Mouse (Mus musculus) frontal cortex, adult (tissue): ENCODE results near the gene Taar8a.
"Not testable (repeated sequence)": the region's sequence is repeated elsewhere in the genome, so short reads cannot be mapped to it uniquely, and the experiment has no call there.

ENCODE experiments used
- ATAC-seq: cut with Nextera tagmentation; 2 replicates; pipeline ENCODE4 v1.9.2; 2017; ENCODE audit warnings: mild to moderate bottlenecking, moderate library complexity, mixed read lengths; ENCODE audit not compliant: low TSS enrichment

Taar8a gene

DNA sequence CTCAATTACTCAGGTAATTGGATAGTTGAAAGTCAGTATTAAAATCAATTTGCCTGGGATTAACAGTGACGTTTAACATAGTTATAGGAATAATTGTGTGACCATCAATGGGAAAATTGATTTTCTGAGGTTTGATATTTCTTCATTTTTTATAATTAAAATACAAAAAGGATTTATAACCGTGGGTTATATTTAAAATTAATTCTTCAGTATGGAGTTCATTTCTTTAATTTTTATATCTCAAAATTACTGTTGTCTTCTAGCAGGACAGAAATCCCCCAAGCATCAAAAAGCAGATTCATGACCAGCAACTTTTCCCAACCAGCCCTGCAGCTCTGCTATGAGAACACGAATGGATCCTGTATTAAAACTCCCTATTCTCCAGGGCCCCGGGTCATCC is at the start of gene Taar8a:
Gene Taar8a, plus strand, starts transcription at position 301 of the 400 bp plus-strand sequence.
- not testable (repeated sequence) for ATAC-seq

DNA sequence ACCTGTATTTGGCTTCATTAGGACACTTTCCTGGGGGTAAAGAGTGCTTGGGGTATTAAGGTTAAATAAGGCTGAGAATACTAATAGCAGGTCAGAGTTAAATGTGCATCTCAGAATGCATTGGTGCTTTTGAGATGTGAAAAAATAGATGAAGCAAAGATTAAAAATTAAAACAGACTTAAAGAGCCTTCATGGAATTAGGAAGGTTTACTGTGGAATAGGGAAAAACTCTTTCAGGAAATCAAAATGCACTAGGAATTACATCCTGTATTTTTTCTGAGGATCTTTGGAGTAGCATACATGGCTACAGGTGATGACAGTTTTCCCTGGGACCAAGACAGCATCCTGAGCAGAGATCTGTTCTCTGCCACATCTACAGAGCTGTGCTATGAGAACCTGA is 49.4 kb upstream of the Taar8a start, which contains the start of gene Taar7d:
Gene Taar7d, plus strand, starts transcription at position 301 of the 400 bp plus-strand sequence.
- no peak for ATAC-seq

DNA sequence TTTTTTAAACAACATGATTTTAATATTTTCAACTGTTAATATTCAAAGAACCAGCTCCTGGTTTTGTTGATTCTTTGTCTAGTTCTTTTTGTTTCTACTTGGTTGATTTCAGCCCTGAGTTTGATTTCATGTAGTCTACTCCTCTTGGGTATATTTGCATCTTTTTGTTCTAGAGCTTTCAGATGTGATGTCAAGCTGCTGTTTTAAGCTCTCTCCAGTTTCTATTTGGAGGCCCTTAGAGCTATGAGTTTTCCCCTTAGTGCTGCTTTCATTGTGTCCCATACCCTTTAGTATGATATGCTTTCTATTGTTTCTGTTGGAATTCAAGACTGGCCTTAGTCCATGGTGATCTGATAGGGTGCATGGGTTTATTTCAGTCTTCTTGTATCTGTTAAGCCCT is 45.0 kb upstream of the Taar8a start:
- no peak for ATAC-seq

DNA sequence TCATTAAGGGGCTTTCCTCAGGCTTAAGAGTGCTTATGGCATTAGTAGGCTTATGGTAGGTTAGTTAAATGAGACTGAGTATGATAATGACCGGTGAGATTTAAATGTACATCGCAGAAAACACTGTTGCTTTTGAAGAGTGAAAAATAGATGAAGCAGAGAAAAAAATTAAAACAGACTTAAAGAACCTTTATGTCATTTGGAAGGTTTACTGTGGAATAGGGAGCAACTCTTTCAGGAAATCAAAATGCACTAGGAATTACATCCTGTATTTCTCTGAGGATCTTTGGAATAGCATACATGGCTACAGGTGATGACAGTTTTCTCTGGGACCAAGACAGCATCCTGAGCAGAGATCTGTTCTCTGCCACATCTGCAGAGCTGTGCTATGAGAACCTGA is 39.0 kb upstream of the Taar8a start, which contains the start of gene Taar7e:
Gene Taar7e, plus strand, starts transcription at position 301 of the 400 bp plus-strand sequence.
- ATAC-seq: no peak

DNA sequence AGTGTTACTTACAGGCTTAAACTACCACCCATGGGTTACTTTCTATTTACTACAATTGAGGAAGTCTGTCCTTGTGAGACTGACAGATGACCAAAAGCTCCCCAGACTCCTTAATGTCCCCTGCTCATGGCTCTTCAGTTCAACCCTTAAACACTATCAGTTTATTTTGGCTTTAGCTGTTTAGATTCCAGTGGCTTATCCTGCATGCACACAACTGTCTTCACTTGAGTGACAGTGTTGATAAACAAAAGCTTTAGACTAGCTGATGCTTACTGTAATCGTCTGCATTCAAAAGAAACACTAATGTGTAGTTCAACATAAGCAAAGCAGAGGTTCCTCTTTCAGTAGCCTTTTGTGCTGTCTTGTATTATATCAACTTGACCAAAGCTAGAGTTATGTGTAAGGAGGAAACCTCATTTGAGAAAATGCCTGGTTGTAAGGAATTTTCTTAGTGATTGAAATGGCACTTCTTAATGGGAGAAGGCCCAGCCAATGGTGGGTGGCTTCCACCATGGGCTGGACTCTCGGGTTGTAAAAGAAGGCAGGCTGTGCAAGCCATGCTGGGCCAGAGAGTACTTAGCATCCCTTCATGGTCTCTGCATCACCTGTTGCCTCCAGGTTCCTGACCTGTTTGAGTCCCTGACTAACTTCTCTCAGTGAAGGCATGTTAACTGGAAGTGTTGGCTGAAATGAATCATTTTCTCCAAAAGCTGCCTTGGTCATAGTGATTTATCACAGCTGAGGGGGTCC is 36.0 kb upstream of the Taar8a start:
- no peak for ATAC-seq

DNA sequence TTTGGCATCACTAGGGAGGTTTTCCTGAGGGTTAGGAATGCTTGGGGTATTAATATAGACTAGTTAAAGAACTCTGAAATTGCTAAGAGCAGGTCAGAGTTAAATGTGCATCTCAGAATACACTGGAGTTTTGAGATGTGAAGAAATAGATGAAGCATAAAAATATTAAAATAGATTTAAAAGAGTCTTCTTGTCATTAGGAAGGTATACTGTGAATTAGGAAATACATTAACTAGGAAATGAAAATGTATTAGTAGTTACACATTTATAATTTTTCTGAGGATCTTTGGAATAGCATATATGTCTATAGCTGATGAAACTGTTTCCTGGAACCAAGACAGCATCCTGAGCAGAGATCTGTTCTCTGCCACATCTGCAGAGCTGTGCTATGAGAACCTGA is 27.1 kb upstream of the Taar8a start, which contains the start of gene Taar7f:
Gene Taar7f, plus strand, starts transcription at position 301 of the 400 bp plus-strand sequence.
- ATAC-seq: no peak

DNA sequence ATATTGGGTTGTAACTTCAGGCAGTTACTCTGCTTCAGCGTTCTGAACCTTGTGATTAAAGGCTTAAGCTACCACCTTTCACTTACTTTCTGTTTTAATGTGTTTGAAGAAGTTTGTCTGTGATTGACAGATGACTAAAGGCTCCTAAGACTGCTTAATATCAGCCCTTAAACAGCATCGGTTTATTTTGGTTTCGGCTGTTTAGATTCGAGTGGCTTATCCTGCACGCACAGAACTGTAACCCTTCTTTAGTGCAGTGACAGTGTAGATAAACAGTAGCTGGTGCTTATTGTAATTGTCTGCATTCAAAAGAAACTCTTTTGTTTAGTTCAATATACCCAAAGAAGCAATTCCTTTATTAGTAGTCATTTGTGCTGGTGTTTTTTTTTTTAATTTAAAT is 24.3 kb upstream of the Taar8a start:
- ATAC-seq: no peak

DNA sequence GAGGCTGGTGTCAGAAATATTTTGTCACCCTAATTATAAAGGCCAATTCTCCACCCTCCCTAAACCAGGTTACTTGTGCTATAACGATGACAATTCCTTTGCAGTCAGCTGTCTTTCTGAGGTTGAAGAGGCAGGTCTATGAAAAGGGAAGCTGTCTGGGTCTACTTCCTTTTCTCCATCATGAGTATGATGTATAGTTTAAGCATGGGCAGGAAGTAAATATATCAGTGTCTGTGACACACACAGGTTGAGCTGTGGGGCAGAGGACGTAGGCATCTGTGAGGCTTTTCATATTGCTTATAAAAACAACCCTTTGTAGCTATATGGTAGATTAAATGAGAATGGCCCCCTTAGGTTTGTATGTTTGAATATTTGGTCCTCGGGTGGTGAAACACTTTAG is 17.3 kb upstream of the Taar8a start:
- ATAC-seq: no peak

DNA sequence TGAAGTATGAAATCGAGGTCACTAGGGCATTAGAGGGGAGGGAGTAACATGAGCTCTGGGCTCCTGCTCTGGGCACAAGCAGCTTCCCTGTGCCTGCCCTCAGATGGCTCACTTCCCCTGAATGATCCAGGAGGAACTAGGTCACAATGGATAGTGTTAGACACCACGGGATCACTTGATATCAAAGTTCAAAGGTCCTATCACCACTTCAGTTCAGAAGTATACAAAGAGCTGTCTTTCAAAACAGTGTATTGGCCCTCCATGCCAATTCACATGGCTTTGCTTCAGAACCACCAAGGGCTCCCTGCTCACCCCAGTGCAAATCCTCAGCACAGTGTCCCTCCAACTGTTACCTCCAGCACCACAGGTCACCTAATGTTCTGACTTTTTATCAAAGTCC is 1.5 kb upstream of the Taar8a start:
- ATAC-seq: not testable (repeated sequence)

DNA sequence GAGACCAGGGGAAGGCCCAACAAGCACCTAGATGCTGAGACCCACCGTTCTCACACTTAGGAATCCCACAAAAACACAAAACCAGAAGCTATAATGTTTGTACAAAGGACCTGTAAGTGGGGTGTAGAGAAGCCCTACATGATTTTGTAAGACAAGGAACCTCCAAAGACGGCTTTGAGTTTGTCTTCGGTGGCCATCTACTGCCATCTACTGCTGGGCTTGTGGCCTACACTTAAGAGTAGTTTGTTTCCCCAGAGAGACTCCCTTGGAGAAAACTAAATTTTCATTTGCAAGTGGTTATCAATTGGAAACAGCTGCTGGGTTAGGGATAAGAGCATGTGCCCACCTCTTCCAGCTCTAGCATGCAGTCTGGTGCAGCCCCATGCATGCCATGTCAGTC is 3.9 kb downstream of the Taar8a start:
- peak; percentile 95 for ATAC-seq

DNA sequence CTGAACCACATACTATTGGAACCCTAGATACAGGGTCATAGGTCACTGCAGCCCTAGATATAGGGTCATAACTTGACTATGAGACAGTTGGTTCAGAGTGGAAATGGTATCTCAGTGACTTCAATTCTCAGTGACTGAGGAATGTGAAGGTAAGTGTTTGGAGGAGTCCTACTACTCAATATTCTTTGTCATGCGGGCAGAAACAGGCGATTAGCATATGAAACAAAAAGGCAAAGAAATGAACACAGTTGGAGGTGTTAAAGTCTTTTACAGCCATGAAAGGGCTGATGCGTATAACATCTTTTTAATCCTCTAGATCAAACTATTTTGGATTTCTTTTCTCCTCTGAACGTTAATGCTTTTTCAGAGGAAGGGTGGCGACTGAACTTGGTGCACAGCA is 9.6 kb downstream of the Taar8a start:
- ATAC-seq: no peak

DNA sequence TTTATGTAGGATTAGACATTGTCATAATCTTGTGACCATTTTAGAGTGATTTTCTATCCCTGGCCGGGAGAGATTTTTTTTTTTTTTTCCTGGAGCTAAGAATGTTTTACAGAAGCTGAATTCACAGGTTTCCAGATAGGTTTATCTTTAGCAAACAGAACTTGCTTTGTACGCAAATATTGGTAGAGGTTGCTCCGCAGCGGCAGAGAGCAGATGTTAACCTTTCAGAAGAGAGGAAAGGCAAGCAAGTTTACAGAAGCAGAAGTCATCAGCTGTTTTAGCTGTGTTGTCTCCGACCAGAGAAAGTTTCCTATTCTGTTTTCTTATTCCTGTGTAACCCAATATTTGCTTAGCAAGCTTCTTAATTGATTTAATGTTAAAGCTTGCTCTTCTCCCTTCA is 10.3 kb downstream of the Taar8a start:
- ATAC-seq: no peak

DNA sequence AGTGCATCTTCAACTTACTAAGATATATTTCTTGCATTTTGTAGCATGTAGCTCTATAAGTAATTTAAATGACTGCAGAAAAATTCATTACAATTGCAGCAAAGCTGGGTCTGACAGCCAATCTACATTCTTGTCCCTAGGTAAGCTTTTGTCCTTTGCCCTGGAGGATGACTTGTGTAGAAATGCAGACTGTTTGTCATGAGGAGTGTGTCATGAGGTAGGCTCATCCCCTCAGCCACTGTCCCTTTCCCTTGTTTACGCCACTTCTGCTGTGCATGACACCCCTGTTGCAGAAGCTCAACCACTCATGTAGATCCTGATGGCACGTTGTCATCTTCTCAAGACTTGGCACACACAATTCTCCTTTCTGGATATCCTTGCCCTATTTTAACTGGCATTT is 10.9 kb downstream of the Taar8a start:
- no peak for ATAC-seq

DNA sequence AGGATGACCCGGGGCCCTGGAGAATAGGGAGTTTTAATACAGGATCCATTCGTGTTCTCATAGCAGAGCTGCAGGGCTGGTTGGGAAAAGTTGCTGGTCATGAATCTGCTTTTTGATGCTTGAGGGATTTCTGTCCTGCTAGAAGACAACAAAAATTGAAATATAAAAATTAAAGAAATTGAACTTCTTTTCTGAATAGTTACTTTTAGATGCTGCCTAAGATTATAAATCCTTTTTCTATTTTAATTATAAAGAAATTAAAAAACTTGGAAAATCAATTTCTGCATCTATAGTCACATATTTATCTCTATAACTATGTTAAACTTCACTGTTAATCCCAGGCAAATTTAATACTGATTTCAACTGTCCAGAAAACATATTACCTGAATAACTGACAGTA is 15.9 kb downstream of the Taar8a start, which contains the start of gene Taar8b:
Gene Taar8b, minus strand, starts transcription at position 101 of the 400 bp plus-strand sequence.
- no peak for ATAC-seq

DNA sequence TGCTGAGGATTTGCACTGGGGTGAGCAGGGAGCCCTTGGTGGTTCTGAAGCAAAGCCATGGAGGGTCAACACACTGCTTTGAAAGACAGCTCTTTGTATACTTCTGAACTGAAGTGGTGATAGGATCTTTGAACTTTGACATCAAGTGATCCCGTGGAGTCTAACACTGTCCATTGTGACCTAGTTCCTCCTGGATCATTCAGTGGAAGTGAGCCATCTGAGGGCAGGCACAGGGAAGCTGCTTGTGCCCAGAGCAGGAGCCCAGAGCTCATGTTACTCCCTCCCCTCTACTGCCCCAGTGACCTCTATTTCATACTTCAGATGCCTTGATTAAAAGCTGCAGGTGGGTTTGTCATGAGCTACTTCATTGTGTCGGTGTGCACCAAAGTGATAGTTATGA is 20.7 kb downstream of the Taar8a start:
- not testable (repeated sequence) for ATAC-seq

DNA sequence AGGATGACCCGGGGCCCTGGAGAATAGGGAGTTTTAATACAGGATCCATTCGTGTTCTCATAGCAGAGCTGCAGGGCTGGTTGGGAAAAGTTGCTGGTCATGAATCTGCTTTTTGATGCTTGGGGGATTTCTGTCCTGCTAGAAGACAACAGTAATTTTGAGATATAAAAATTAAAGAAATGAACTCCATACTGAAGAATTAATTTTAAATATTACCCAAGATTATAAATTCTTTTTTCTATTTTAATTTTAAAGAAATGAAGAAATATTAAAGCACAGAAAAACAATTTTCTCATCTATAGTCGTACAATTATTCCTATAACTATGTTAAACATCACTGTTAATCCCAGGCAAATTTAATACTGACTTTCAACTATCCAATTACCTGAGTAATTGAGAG is 25.5 kb downstream of the Taar8a start, which contains the start of gene Taar8c:
Gene Taar8c, minus strand, starts transcription at position 101 of the 400 bp plus-strand sequence.
- ATAC-seq: not testable (repeated sequence)

DNA sequence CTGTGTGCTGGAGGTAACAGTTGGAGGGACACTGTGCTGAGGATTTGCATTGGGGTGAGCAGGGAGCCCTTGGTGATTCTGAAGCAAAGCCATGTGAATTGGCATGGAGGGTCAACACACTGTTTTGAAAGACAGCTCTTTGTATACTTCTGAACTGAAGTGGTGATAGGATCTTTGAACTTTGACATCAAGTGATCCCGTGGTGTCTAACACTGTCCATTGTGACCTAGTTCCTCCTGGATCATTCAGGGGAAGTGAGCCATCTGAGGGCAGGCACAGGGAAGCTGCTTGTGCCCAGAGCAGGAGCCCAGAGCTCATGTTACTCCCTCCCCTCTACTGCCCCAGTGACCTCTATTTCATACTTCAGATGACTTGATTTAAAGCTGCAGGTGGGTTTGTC is 27.0 kb downstream of the Taar8a start:
- not testable (repeated sequence) for ATAC-seq

DNA sequence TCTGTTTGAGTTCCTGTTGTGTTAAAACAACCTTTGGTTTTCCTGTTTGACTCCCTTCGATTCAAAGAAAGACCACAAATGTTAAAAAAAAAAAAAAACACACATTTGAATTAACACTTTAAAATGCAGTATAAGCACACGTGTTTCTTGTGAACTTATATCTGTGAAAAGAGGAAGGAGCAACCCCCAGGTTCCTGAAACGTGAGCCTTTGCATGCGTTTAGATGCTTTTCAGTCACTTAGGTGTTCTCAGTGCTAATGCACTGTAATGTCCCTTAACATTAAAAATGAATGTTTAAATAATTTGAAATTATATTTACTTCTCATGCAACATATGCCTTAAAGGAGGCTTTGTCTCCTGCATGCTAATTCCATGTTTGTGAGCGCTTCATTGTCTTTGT is 31.4 kb downstream of the Taar8a start:
- ATAC-seq: no peak

DNA sequence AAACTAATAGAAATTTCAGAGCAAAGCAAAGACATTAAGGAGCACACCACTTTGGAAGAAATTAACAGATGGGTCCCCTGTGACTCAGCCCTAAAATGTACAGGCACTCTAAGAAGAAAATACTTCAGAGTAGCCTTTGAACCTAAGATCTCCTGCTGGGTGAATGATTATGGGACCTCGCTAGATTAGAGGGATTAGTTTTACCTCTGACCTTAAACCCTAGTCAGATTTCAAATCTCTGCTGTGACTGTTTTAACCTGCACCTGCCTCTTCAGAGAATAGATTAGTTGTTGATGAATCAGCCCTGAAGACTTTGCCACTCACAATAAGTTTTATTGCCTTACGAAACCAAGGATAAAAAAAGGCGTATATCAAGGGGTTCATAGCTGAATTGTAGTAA is 31.9 kb downstream of the Taar8a start:
- no peak for ATAC-seq

DNA sequence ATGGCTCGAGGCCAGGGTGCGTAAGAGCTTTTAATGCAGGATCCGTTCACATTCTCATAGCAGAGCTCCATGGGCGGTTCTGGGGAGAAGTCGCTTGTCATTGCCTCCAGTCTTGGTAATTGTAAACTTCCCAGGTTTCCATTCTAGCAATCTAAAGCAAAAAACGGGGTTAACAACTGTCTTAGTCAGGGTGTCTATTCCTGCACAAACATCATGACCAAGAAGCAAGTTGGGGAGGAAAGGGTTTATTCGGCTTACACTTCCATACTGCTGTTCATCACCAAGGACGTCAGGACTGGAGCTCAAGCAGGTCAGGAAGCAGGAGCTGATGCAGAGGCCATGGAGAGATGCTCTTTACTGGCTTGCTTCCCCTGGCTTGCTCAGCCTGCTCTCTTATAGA is 33.1 kb downstream of the Taar8a start, which contains the start of gene Taar9:
Gene Taar9, minus strand, starts transcription at position 101 of the 400 bp plus-strand sequence.
- not testable (repeated sequence) for ATAC-seq

DNA sequence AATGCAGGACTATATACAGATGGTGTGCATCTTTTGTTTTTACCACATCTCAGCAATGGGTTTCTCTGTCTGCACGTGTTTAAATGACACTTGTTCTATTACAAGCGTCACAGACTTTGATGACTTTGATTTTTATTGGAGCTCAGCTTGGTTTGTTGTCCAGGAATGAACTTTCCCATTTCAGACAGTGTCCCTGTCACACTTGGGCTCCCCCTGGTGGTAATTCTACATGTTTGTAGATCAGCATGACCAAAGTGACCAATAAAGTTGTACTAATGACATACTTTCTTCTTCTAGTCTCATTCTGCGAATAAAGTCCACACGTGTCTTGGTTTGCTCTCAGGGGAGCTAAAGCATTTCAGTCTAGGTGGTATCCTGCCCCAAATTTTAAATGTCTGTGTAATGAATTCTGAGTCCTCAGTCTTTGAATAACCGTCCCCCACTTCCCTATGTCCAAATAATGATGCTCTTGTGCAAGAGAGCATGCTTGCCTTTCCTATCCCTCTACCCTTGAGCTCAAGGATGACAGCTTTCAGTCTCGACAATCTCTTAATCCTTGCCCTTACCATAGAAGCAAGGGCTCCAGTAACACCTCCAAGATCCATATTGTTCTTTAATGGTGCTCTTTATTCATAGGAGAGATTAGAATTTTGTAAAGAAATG is 34.9 kb downstream of the Taar8a start:
- peak; percentile 87 for ATAC-seq
